8 mouse cellular contexts compared by ENCODE assay signal in the genomic region with DNA sequence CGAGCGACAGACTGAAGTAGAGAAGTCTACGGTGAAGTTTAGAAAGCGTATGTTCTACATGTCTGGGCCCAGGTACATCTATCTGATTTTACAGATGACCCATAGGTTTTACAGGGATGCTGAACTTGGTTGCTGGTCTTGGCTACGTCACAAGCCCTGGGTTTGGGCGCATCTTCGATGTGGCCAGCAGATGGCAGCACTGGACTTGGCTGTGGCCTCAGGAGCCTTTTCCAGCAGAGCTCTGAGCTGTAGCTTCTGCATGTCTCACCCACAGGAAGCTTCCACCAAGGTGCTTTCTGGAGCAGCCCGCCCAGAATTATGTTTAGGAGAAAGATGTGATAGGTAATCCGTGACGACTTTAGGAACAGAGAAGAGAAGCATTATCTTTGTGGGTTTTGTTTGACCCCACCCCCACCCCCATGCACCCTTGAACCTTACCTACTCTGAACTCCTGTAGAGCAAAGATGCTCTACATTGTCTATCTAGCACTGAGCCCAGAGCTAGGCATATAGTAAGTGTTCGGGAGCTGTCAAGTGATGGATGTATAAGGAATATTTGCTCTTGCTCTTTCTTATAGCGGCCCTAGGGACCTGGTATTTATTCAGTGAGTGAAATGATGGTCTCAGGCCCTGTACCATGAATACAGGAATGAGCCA. TPM values are rescaled to one million over a fixed set of nuclear protein-coding genes. Genes with fewer than 3 reads are reported as not detected.
A peak's percentile ranks its signal among the peaks of the same experiment; 100 is the strongest.
DNase-seq lines count a peak whose midpoint lies in the region; ATAC-seq and TF ChIP-seq lines count a peak whose summit lies in the region.

No protein-coding gene starts in this region.

- H3K4me1 ChIP-seq in embryonic facial prominence, embryonic 15.5 days: peaks cover 15% of the 10 kb centered on the region
- H3K4me1 ChIP-seq in kidney, embryonic 14.5 days (ENCODE audit: control insufficient read depth, insufficient read depth, low read length): peaks cover 14% of the 10 kb centered on the region
- H3K4me1 ChIP-seq in limb, embryonic 13.5 days: peaks cover 10% of the 10 kb centered on the region
- no peaks in the 10 kb centered on the region for H3K4me1 ChIP-seq in midbrain, postnatal 0 days (ENCODE audit: insufficient read depth, low read length)

- H3K9me3 ChIP-seq in embryonic facial prominence, embryonic 15.5 days (replicated peaks): no peaks in the 10 kb centered on the region
- peaks cover 3% of the 10 kb centered on the region for H3K9me3 ChIP-seq in kidney, embryonic 14.5 days (ENCODE audit: control insufficient read depth, low read length)
- 0 out of 2 replicates have a peak, but pooled peaks cover 4% of the 10 kb centered on the region for H3K9me3 ChIP-seq in limb, embryonic 13.5 days
- no peaks in the 10 kb centered on the region for H3K9me3 ChIP-seq in midbrain, postnatal 0 days (ENCODE audit: low read length)

- H3K4me3 ChIP-seq in embryonic facial prominence, embryonic 15.5 days (replicated peaks): no peak overlapping the region
- no peak overlapping the region for H3K4me3 ChIP-seq in kidney, embryonic 14.5 days (ENCODE audit: low read length)
- no peak overlapping the region for H3K4me3 ChIP-seq in limb, embryonic 13.5 days
- H3K4me3 ChIP-seq in midbrain, postnatal 0 days (ENCODE audit: low read depth, low read length): no peak overlapping the region

- H3K4me2 ChIP-seq in embryonic facial prominence, embryonic 15.5 days (replicated peaks): no peak overlapping the region
- no peak overlapping the region for H3K4me2 ChIP-seq in kidney, embryonic 14.5 days (replicated peaks; ENCODE audit: low read depth, low read length)
- H3K4me2 ChIP-seq in limb, embryonic 13.5 days (replicated peaks): no peak overlapping the region
- no peak overlapping the region for H3K4me2 ChIP-seq in midbrain, postnatal 0 days (ENCODE audit: low read depth, low read length, poor library complexity, severe bottlenecking)

- H3K27me3 ChIP-seq in embryonic facial prominence, embryonic 15.5 days: no peaks in the 10 kb centered on the region
- H3K27me3 ChIP-seq in kidney, embryonic 14.5 days (ENCODE audit: control insufficient read depth, insufficient read depth, low read length): no peaks in the 10 kb centered on the region
- H3K27me3 ChIP-seq in limb, embryonic 13.5 days: no peaks in the 10 kb centered on the region
- no peaks in the 10 kb centered on the region for H3K27me3 ChIP-seq in midbrain, postnatal 0 days (ENCODE audit: insufficient read depth, low read length)

- TF ChIP-seq CTCF in midbrain, postnatal 0 days (IDR thresholded peaks at IDR 0.05): peak; percentile 85

- no peak overlapping the region for H3K9ac ChIP-seq in embryonic facial prominence, embryonic 15.5 days
- H3K9ac ChIP-seq in kidney, embryonic 14.5 days (ENCODE audit: low read depth, low read length): no peak overlapping the region
- H3K9ac ChIP-seq in limb, embryonic 13.5 days: no peak overlapping the region
- no peak overlapping the region for H3K9ac ChIP-seq in midbrain, postnatal 0 days (replicated peaks; ENCODE audit: low read length, poor library complexity, severe bottlenecking)

- ATAC-seq in embryonic facial prominence, embryonic 15.5 days (ENCODE audit: insufficient number of reproducible peaks, low FRiP score, low TSS enrichment, low read depth): peak; percentile 67; the same call in 1 of the 2 replicates
- ATAC-seq in kidney, embryonic 14.5 days (ENCODE audit: low FRiP score, low TSS enrichment): peak; percentile 79
- ATAC-seq in limb, embryonic 13.5 days (ENCODE audit: low FRiP score, low read depth): peak; percentile 55; the same call in 1 of the 2 replicates
- ATAC-seq in midbrain, postnatal 0 days (ENCODE audit: low FRiP score): 0 out of 2 replicates have a peak, but pooled peaks have one; percentile 47

- no peaks in the 10 kb centered on the region for H3K36me3 ChIP-seq in embryonic facial prominence, embryonic 15.5 days
- no peaks in the 10 kb centered on the region for H3K36me3 ChIP-seq in kidney, embryonic 14.5 days (ENCODE audit: control insufficient read depth, insufficient read depth, low read length)
- H3K36me3 ChIP-seq in limb, embryonic 13.5 days: no peaks in the 10 kb centered on the region
- H3K36me3 ChIP-seq in midbrain, postnatal 0 days (ENCODE audit: insufficient read depth, low read length): no peaks in the 10 kb centered on the region

- DNase-seq in A20 (ENCODE audit: low read depth, low spot score): peak; percentile 84
- peak; percentile 69 to 72 for DNase-seq in adrenal gland, postnatal 4 days (ENCODE audit: low spot score in 2 of 2)
- peak; percentile 81 to 90 for DNase-seq in heart, adult 9 months (ENCODE audit: low spot score in 2 of 2)
- peak; percentile 83 for DNase-seq in midbrain, postnatal 0 days (ENCODE audit: low spot score)
- DNase-seq in spleen, postnatal 10 days (ENCODE audit: low spot score in 2 of 2): peak; percentile 78 to 91

- 30% methylated on average over 12 of the region's 12 CpGs for WGBS in embryonic facial prominence, embryonic 15.5 days
- 29% methylated on average over 12 of the region's 12 CpGs for WGBS in kidney, embryonic 14.5 days
- WGBS in limb, embryonic 13.5 days: 32% methylated on average over 12 of the region's 12 CpGs
- WGBS in midbrain, postnatal 0 days: 39% methylated on average over 12 of the region's 12 CpGs

- no peak overlapping the region for H3K27ac ChIP-seq in embryonic facial prominence, embryonic 15.5 days (replicated peaks)
- H3K27ac ChIP-seq in kidney, embryonic 14.5 days (ENCODE audit: low read depth, low read length): no peak overlapping the region
- H3K27ac ChIP-seq in limb, embryonic 13.5 days: no peak overlapping the region
- H3K27ac ChIP-seq in midbrain, postnatal 0 days (ENCODE audit: low read depth, low read length): no peak overlapping the region

RNA-seq across cellular contexts. Expression of a gene that starts 50.7 kb away (rescaled TPM):
- 10 to 100 TPM; 81.1 to 82.7 TPM for total RNA-seq in adrenal gland, postnatal 4 days (2021)
- 138 and 147 TPM in 2 replicates for polyA plus RNA-seq in embryonic facial prominence, embryonic 15.5 days (2015; fragmentation: Nextera tagmentation; extraction: Ambion mirVana)
- polyA plus RNA-seq in kidney, embryonic 14.5 days (2014; fragmentation: Nextera tagmentation; extraction: Ambion mirVana): 196 and 253 TPM in 2 replicates
- 196 TPM in 2 replicates for polyA plus RNA-seq in limb, embryonic 13.5 days (2015; fragmentation: Nextera tagmentation; extraction: Ambion mirVana)
- total RNA-seq in midbrain, postnatal 0 days (2014; rRNA removed): 29.7 and 38.2 TPM in 2 replicates
- 138 and 146 TPM in 2 replicates for polyA plus RNA-seq in midbrain, postnatal 0 days (2015; fragmentation: Nextera tagmentation; extraction: Ambion mirVana)
